Mouse (Mus musculus) spleen, adult 2 months (tissue): ENCODE measurements around the gene Wnt10a.

ENCODE experiments used
- CTCF ChIP-seq: fragments of 200-500 bp; IDR thresholded peaks from 2 replicates; pipeline ENCODE4 v1.5.1; 2011; ENCODE audit warnings: mild to moderate bottlenecking, inconsistent platforms; ENCODE audit not compliant: insufficient read depth, insufficient read length, insufficient replicate concordance; ENCODE audit errors: extremely low read depth
- POLR2A ChIP-seq: fragments of 200-500 bp; IDR thresholded peaks from 2 replicates; pipeline ENCODE4 v1.6.1; 2011; ENCODE audit warnings: low read depth, low read length, inconsistent platforms

DNA sequence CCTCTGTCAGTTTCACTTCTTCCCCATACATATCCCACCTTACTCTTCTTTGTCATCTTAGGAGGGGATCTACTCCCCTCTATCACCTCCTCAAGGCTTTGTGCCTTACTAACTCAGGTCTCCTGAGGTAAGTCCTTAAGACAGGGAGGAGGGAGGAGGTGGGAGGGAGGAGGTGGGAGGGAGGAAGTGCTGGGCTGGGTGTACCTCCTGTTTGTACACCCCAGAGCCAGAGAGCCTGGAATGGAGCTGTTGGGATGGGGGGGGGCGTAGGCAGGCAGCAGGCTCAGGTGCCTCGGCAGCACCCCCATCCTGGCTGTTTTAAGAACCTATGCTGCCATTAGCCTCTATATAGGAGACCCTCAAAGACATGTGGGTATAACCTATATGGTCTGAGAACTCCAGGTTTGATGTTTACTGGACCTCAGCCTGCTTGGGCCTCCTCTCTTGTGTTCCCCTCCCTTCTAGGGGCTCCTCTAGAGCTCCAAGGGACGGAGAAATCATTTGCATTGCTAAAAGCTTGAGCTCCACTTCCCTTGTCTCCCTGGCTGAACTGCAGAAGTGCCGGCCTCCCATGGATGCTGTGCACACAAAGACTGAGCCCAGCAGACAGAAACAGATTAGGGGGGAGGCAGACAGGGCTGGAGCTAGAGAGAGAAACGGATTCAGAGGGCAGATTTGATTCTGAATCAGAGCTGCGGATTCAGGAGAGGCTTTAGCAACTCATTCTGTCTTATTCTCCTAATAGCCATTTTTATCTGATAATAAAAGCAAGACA lies 59.9 kb downstream of the Wnt10a start:
- TF ChIP-seq CTCF (no peak), POLR2A (no peak)
